Mouse (Mus musculus): ENCODE data around the gene Hsd17b10.

Gene Hsd17b10

DNA sequence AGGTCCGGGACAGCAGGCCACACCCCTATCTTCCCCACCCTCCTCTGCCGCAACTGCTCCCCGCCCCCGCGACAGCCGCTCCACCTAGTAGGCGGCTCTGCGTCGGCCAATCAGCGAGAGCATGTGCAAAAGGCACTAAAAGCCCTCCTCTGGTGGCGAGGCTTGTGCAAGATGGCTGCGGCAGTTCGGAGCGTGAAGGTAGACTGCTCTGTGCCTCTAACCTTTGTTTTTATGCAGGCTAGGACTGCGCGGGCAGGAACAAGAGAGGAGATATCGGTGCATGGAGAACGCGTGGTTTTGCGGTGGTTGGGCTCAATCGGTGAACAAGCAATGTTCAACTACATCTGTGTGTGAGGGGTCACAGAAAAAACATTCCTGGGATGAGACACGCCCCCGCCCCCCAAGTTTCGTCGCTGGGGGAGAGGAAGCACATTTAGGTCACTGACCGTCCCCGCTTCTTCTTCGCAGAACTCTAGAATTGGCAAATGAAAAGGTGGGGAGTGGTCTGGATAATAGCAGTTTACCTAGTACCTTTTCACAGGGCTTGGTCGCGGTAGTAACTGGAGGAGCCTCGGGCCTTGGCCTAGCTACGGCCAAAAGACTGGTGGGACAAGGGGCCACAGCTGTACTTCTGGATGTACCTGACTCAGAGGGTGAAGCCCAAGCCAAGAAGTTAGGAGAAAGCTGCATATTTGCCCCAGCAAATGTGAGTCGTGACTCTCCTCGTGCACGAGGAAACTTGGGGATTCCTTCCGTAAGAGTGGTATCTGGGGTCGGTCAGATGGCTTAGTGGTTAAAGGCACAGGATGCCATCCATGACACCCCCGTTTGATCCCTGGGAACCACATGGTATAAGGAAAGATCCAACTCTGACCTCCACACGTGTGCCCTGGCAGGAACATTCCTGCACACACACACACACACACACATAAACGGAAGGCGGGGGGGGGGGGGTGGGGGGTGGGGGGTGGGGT, at the start of gene Hsd17b10:
Hsd17b10 (plus strand) TSS at position 109 of the 974 bp plus-strand sequence.
- DNase-seq, result peak; percentile 80 to 91

DNA sequence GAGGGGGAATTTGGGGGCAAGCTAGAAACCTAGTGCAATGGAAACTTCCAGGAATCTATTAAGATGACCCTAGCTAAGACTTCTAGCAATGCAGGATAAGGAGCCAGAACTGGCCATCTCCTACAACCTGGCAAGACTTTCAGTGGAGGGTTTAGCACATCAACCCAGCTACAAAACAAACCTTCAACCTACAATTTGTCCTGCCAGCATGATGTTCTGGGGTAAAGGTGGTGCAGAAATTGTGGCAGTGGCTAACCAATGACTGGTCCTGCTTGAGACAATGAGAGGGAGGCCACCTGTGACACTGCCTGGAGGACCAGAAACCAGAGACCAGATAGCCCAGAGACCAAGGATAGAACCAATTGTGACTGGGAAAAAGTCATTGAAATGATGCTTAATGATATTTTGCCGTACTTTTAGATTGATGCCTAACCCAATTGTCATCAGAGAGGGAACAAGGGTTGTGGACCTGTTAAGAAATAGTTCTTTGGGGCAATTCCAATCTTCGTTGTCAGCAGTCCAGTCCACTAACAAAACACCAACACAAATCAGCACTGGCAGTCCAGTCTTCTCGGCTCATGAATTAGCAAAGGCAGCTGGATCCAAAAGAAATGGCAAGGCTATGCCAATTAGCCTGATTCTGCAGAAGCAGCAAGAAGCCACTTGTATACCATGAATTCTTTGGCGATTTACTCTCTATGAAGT, 2.5 kb upstream of the Hsd17b10 start:
- no peak for DNase-seq

- no peak for DNase-seq
These were observed 412 bp upstream of the Hsd17b10 start for GRCm38 (mm10) chrX:152001182-152001684.

- no peak for DNase-seq
These were observed 1.2 kb downstream of the Hsd17b10 start for GRCm38 (mm10) chrX:152002865-152003264.

- no peak for DNase-seq
These were observed 6.2 kb downstream of the Hsd17b10 start for GRCm38 (mm10) chrX:152007863-152008262.

DNA sequence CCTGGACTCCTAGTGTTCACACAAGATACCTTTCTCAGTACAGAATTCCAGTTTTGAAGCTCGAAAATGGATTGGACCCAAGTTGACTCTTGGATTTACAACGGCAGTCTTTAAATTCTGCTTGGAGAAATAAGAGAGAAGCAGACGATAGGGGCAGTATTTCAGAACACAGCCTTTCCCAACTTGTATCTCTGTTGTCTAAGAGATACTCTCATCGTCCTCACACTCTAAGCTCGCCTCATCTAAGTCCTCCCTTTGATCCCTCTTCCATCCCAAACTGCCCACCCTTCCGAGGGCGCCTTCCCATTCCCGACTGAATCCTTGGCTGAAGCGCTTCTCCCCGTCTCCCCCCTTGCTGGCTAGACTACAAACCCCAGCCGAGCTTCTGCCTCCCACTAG, 14.1 kb downstream of the Hsd17b10 start:
- DNase-seq, result no peak

DNA sequence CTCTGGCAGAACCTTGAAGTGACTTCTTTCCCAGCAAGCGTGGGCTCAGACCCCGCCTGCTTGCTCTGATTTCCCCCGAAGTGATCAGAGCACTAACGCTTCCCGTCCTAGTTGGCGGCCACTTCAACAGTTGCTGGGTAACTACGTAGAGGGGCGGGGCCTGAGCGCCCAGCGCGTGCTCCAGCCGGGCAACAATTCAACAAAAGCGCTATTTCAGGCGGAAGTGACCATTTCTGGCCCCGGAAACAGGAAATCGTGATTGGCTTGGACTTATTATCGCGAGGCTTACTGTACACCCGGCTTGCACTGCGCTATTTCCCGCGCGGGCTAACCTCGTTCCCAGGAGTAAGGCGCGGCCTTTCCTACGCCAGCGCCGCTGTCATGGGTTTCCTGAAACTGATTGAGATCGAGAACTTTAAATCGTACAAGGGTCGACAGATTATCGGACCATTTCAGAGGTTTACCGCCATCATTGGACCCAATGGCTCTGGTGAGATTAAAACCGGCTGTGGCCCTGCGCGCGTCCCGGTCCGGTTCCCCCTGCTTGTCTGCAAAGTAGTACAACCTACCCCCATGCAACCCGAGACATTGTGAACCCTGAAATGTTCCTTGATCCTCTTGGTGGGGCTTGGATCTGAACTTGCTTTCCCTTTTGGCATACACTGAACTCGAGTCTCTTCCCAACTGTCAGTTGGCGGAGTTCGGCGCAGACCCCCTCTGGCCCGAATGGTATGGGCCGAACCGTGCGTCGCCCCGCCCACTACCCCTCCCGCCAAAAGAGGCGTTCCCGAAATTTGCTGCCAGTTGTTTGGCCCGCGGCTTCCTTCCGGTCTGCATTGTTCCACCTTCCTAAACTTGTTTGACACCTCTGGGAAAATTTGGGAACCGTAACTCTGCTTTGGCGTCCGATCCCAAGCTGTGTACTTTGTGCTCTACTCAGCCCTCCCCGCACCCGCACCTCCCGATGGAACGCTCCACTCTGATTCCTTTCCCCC, 14.8 kb downstream of the Hsd17b10 start, which contains the start of the genes Ribc1 and Smc1a:
Ribc1 (minus strand) TSS at position 145 of the 995 bp plus-strand sequence.
Smc1a (plus strand) TSS at position 278 of the 995 bp plus-strand sequence.
- DNase-seq, result peak; percentile 86 to 87

DNA sequence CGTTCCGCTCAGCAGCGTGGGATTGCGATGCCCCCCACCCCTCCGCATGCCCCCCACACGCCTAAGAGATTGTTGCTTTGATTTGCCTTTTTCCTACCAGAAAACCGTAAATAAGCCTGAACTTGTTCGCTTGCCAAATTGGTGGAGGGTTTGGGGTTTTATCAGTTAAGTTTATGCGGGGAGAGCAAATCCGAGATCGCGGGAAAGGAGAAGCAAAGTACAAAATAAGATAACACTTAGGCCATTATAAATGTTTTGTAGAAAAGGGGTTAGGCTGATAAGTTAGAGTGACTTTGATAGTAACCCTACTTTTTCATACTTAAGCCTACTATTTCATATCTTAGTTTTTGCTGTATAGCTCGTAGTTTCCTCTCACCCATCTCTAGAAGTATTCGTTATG, 15.5 kb downstream of the Hsd17b10 start:
- no peak for DNase-seq

DNA sequence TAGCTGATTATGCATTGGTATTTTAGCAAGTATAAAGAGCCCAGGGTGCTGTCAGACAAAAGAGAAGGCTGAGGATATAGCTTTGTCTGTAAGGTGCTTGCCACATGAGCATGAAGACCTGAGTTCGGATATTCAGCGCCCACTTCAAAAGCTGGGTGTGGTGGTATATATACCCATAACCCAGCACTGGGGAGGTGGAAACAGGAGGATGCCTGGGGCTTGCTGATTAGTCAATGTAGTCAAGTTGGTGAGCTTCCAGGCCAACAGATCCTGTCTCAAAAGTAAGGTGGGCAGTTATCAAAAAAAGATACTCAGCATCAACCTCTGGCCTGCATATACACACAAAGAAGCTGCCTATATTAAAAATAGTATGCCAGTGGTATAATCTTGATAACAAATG, 17.6 kb downstream of the Hsd17b10 start:
- no peak for DNase-seq

GRCm38 (mm10) chrX:152039865-152040264, 38.2 kb downstream of the Hsd17b10 start:
- no peak for DNase-seq

- DNase-seq, result no peak
These were observed 45.6 kb downstream of the Hsd17b10 start for GRCm38 (mm10) chrX:152047230-152047629.

GRCm38 (mm10) chrX:152052546-152052945, 50.9 kb downstream of the Hsd17b10 start:
- no peak for DNase-seq

All from cerebellum, adult 18-20 months (tissue).